Mouse (Mus musculus) gastrocnemius, postnatal 14 days (tissue): ENCODE results near the gene Tmub1. TPM values are rescaled to one million over a fixed set of nuclear protein-coding genes. Genes with fewer than 3 reads are reported as not detected.
A peak's percentile ranks its signal among the peaks of the same experiment; 100 is the strongest.

ENCODE experiments used
- DNase-seq: peaks from one replicate; pipeline ENCODE4 v3.0.0; 2021; ENCODE audit warnings: mixed read lengths
- intact Hi-C: fragments of 180-260 bp; cut with DNase I; formaldehyde crosslinking; loops from one replicate; pipeline ENCODE4 v1.15.1; 2025; ENCODE audit warnings: low total_unique reads
- long read RNA-seq, 2 experiments: library from polyadenylated mRNA; stranded (forward); transcript quantifications; one replicate each; pipeline ENCODE4 v2.0.0; 2021
- total RNA-seq, 2 experiments: library from RNA; stranded (reverse); gene quantifications; 2 replicates each; pipeline ENCODE4 v1.2.3; 2021

The Tmub1 gene
- 10 to 100 TPM; 11.4 to 13.7 TPM for total RNA-seq
- long read RNA-seq, experiment 1, transcript Tmub1-201 (3 exons, 1,333 nt): major isoform, 24 of 26 reads
- long read RNA-seq, experiment 1, partial matches to known transcripts: 2 of 26 reads
- long read RNA-seq, experiment 1, other reads (novel, unspliced or antisense): 0 of 26 reads
- long read RNA-seq, experiment 2, transcript Tmub1-201 (3 exons, 1,333 nt): major isoform, 28 of 32 reads
- long read RNA-seq, experiment 2, partial matches to known transcripts: 3 of 32 reads
- long read RNA-seq, experiment 2, other reads (novel, unspliced or antisense): 1 of 32 reads

DNA sequence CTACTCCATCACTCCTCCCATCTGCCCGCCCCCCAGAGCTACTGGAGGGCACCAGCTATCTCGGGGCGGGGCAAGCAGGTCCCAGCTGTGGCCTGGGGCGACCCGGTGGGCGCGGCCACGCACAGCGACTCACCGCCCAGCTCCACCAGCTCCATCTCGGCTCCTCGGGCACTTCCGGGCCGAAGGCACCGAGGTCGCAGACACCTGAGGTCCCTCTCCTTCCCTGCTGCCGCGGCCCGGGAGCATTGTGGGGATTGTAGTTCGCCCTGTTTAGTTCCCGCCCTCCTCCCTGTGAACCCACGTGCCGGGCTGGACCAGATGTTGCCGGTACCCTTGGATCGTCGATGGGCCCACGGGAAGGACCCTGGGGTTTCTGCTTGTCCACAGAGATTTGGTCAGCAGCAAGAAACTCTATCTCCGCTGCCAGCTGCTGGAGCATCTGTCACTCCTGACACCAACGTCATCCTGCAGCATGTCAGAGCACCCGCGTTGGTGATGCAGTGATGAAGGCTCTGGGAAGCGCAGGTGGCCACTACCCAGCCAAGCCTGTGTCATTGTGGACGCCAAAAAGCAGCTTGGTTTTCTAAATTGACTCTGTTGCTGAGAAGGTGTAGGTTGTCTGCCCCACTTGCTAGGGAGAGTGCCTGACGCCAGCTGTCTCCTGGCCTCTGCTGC is at the start of gene Tmub1:
Tmub1 (minus strand) TSS at position 231 of the 675 bp plus-strand sequence.
- DNase-seq: peak; percentile 77
- intact Hi-C loops: no loop called here

DNA sequence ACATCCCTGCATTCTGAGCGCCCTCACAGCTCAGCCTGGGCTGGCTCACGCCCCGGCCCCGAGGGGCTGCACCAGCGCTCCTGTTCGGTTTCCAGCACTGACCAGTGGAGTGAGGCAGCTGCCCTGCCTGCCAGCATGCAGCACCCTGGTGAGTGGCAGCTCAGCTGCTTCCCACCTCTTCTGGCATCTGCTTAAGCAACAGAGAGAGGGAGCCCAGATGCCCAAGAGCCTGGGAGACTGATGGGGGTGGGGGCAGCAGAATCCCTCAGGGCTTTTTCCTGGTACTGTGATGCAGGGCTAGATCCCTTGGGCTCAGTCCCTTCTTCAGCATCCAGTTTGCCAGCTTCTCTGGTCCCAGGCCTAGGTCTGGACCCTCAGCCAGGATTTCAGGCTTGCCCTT is 49.1 kb upstream of the Tmub1 start:
- intact Hi-C loops: no loop called here
- DNase-seq: no peak

DNA sequence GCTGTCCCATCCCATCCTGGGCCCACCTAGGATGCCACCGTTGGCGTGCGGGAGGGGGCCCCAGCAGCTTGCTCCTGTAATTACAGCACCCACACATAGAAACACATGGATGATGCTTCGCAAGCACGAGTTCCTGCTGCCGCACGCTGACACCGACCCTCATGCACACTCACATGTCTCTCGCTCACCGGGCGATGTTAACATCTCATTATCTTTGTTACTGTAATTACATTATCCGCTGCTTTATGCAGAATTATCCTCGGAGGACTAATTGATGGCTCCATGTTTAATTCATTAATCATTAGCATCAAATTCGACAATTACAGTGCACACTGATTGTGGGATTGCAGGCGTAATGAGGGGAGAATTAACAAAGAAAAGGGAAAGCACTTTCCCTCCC is 47.4 kb upstream of the Tmub1 start:
- intact Hi-C loops: no loop called here

DNA sequence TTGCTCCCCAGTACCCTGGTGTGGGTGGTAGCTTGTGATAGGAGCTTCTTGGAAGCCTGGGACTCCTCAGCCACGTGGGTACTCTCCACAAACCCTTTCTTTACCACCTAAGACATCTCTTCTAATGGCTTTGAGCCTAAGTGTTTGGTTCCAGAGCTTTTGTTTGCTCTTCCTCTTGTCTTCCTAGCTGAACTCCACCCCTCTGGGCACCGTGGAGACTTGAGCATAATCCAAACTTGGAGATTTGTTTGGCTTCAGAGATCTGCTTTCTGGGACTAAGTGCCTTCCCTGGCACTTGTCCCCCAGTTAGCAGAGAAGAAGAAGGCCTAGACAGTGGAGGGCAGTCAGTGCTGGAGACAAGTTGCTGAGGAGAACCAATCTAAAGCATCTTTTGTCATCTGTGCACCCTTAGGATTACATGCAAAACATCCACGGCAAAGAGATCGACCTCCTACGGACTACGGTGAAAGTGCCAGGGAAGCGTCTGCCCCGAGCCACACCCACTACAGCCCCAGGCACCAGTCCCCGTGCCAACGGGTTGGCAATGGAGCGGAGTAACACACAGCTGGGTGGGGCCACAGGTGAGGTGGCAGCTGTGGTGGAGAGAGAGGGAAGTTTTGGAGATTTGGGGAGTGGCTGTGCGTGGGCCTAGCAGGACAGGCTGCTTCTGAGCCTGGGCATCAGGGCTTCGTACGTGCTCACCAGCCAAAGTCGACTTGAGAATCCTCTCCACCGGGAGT is 45.1 kb upstream of the Tmub1 start:
- DNase-seq: no peak
- intact Hi-C loops: no loop called here

More for the DNA sequence above, 47.4 kb upstream of the Tmub1 start:
- DNase-seq: no peak

DNA sequence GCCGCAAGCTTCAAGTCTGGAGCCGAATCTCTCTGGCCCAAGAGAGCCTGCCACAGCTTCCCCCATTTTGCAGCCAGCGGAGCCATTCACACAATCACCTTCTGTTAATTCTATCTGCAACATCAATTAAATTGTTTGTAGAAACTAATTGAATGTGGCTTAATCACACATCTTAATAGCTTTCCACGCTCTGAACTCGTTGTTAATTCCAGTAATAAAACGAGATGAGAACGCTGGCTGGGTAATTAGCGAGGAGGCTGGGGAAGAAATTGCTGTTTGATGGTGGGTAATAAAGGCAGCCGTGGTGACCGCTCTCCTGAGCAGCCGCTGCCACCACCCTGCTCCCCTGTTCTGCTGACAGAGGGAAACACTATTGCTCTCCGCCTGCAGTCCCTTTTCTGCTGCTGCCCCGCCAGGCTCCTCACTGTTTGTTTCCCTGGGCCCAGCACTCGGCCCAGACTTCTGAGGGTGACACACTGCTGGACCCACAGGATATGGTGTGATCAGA is 42.8 kb upstream of the Tmub1 start:
- intact Hi-C loops: no loop called here

DNA sequence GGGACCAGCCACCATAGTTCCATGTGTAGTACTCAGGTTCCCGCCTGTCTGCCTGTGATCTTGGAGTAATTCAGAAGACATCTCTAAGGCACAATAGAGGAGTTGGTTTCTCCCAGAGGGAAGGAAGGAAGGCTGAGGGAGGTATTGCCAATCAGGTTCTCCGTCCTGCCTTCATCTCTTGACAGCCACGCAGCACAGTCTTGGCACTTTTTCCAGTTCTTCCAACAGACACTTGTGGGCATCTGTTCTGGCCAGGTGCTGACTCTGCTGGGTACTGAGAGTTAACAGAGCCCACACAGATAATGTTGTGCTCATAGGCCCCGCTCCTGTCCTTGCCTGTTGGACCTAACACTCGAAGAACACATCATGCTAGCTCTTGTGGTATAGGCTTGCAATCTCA is 39.1 kb upstream of the Tmub1 start:
- DNase-seq: no peak
- intact Hi-C loops: no loop called here

More for the DNA sequence above, 42.8 kb upstream of the Tmub1 start:
- DNase-seq: no peak

DNA sequence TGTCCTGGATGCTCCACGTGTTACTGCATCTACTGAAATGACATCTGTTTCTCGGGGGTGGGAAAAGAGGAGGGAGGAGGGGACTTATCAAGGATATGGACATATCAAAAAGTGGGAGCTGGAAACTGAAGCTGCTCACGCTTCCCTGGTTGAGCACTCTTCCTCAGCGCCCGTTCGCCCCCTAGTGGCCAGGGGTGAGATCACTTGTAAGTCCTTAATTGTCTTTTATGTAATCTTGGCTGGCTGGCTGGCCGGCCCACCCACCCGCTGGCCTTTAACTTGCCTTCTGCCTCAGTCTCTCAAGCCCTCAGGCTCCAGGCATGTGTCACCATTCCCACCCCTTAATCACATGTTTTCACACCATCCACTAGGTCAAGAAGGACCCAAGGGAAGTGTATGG is 38.4 kb upstream of the Tmub1 start:
- intact Hi-C loops: no loop called here
- DNase-seq: peak; percentile 88

DNA sequence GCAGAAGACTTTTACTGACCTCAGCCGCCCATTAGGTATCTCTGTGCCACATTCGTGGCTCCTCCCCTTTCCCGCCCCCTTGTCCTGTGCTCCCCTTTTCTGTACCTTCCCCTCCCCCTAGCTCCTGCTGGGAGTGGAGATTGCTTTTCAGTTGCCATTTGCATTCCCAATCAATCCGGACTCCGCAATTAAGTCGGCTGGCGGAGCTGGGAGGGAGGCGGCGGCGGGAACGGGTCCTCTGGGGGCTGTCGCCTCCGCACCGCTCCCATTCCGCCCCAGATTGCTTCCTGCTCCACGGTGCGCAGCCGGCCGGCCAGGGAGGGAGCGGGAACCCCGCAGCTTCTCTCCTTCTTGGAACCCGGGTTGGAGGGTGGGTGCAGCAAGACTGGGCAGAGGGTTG is 37.3 kb upstream of the Tmub1 start:
- intact Hi-C loops: loop anchor here (5.0 kb wide), 2 partner anchors 42 to 167 kb away; partner anchors contain the start of gene Gbx1
- DNase-seq: no peak

DNA sequence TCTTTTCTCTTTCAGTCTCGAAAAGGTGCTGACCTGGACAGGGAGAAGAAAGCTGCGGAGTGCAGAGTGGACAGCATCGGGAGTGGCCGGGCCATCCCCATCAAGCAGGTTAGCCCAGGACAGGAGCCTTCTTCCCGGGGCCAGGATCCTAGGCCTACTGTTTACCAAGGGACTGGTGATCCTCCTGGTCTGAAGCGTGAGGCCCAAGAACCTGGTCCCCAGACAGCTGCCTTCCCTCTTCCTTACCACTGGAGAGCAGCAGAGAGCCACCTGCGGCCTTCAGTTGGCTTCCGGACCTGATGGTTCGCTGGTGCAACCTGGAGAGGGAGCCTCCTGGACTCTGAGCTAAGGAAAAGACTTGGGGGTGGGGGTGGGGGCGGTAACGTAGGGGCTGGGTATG is 35.7 kb upstream of the Tmub1 start:
- intact Hi-C loops: loop anchor here (5.0 kb wide), 2 partner anchors 44 to 169 kb away; partner anchors contain the start of gene Gbx1

DNA sequence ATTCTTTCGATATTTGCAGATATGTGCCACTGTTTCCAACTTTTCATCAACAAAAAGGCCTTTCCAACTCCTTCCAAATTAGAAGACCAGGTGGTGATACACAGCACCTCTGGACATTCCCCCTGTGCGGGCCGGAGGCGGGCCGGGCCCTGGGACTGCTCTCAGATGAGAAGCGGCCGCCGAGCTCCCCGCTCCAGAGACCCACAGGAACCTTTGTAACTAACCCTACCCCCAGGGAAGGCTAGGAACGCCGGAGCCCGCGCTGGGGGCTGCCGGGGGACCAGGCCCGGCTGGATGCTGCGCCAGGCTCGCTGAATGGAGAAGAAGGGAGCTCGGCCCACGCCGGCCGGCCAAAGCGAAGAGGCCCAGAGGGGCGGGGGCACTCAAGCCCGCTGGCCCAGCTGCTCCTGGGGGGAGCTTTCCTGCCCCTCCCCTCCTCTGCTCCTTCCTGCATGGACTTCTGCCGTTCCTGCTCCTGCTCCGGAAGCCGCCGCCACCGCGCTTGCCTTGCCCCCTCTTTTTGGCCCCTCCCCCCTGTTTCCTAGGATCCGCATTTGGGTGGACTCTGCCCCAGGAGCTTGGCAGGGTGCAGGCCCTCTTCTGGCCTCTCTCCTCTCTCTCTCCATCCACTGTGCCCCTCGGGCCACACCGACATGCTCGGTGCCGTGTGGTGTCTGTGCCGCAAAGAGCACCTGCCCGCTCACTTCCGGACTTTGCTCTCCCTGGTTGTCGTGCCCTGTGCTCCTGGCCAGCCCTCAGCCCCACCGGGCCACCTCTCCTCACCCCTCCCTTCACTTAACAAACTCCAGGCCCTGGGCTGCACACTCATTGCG is 34.8 kb upstream of the Tmub1 start:
- intact Hi-C loops: loop anchor here (5.0 kb wide), 2 partner anchors 45 to 170 kb away; partner anchors contain the start of gene Gbx1
- DNase-seq: no peak

More for the DNA sequence above, 35.7 kb upstream of the Tmub1 start:
- DNase-seq: peak; percentile 55

DNA sequence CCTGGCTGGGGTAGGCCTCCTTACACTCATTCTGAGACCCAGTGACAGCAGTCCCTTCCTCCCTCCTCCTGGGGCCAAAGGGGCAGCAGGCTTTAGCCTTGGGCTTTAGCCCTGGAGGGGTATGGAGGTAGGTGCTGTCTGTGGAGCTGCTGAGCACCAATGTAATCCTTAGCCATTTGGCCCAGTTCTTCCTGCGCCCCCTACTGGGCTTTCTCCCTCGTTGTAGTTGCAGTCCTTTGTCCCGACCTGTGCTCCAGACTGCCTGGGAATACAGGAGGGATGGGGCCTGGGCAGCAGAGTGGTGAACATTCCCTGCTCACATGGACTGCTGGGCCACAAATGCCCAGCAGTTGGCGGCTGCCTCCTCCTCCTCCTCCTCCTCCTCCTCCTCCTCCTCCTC is 34.0 kb upstream of the Tmub1 start:
- intact Hi-C loops: loop anchor here (5.0 kb wide), 2 partner anchors 46 to 171 kb away; partner anchors contain the start of gene Gbx1
- peak; percentile 70 for DNase-seq

DNA sequence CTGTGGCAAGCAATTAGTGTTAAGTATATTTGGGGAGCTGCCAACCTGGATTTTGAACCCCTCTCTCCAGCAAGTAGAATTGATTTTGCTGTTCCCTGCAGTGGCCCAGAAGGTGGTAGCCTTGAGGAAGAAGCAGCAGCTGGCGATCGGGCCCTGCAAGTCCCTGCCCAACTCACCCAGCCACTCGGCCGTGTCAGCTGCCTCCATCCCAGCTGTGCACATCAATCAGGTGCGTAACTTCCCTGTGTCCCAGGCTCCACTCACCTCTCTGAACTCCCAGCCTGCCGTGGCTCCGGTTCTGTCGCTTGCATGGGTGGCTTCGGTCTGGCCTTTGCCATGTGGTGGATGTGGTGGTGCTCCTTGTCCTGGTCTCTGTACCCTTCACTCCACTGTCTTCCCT is 30.3 kb upstream of the Tmub1 start:
- intact Hi-C loops: no loop called here
- DNase-seq: no peak

DNA sequence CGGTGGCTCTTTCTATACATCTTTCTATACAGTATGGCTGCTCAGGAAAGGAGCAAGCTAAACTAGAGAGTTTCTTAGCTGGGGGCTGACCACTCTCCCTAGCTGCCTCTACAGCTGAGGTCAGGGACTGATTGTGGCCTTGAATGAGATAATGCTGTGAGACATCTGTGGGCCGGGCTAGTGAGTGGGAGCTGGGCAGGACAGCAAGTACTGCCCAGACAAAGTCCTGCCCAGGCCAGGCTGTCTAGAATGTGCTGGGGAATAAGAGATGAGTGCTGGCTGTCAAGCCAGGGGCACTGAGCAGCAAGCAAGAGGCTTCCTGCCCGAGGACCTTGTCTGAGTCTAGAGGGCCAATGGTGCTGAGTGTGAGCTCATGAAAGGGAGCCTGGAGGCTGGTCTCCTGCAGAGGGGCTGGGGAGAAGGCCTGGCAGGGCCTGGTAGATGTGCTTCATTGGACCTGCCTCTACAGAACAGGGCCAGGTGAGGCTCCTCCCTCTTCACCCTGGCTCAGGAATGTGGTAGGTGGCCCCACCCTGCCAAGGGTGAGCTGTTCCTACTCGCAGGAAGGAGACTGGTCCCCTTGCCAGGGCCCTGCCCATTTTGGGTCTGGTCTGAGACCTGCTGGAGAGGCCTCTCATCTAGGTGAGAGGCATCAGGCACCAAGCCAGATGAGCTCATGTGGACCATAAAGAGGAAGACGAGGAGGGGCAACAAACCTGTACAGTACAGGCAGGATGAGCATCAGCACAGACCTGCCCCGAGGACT is 28.0 kb upstream of the Tmub1 start:
- DNase-seq: no peak
- intact Hi-C loops: no loop called here

DNA sequence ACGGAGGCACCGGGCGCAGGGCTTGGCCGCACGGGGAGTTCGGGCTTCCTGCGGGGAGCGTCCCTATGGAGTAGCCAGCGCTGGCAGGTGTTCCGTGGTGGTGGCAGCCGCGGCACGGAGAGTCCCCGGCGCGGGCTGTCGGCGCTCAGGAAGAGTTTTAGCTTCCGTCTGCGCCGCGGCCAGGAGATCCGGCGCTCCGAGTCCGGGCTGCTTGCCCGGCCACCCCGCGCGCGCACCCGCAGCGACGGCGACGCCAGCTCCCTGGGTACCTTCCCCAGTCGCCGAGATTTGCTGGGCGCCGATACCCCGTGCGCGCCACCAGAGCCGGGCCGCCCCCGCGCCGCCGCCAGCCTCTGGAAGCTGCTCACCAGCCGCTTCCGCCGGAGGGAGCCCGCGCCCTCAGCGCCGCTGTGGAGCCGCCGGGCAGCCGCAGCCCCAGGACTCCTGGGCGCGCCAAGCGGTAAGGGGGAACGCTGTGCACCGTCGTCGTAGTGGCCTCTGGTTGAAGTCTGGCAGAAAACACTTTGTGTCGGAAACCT is 27.1 kb upstream of the Tmub1 start:
- intact Hi-C loops: loop anchor here (5.0 kb wide), 1 partner anchor 57 kb away; no protein-coding TSS in a partner anchor
- peak; percentile 55 for DNase-seq

DNA sequence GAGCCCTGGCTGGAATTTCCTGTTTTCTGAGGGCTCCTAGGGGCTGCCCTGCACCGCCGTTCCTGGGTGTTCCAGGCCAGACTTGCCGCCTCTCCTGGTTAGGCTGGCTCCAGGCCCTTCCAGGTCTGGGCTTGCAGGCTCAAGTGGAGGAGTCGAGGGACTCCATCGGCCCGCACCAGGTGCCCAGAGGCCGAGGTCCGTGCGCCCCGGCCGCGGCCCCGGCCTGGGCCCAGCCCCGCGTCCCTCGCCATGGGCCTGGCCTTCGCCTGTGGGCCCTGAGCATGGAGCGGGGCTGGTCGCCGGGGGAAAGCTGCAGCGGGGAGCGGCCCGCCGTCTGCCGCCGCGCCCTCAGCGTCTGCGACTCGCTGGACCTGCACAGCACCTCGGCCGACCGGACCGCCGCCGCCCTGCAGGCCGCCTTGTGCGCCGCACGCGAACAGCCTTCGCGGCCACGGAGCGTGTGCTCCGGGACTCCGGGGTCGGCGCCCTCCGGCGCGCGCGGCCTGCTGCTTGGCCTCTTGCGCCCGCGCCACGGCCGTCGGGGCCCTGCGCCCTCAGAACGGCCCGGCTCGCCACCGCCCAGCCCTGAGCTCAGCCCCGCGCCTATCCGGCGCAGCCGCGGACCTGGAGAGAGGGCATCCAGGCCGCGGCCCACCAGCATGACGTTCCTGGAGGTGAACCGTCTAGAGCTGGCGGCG is 26.5 kb upstream of the Tmub1 start:
- intact Hi-C loops: loop anchor here (5.0 kb wide), 1 partner anchor 57 kb away; no protein-coding TSS in a partner anchor
- DNase-seq: no peak

DNA sequence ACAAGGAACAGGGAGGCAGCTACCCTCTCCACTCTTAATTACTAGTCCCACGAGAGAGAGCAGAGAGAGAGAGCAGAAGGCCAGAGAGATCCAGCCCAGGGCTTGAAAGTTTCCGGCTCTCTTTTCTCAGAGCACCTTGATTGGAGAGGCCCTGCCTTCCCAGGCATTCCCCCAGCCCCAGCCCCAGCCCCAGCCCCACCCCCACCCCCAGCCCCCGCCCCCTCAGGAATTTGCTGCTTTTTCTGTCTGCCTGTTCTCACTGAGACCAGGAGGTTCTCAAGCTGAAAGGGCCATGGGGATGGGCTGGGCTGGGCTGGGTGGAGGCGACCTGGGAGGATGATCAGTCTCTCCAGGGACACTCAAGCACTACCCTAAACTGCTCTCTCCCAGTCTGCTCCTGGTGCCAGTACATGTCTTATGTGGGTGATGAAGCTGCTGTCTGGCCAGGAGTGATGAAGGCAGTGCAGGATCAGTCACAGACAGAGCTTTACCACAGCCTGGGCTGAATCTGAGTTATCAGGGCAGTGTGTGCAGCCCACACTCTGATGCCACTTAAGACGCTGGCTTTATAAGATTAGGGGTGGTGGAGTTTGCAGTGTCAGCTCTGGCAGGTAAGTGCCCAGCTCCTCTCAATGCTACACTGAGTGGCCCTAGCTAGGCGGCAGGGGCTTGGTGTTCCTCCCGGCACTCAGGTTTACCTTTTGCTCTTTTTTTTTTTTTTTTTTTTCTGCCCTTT is 25.4 kb upstream of the Tmub1 start:
- intact Hi-C loops: loop anchor here (5.0 kb wide), 1 partner anchor 56 kb away; no protein-coding TSS in a partner anchor
- no peak for DNase-seq

DNA sequence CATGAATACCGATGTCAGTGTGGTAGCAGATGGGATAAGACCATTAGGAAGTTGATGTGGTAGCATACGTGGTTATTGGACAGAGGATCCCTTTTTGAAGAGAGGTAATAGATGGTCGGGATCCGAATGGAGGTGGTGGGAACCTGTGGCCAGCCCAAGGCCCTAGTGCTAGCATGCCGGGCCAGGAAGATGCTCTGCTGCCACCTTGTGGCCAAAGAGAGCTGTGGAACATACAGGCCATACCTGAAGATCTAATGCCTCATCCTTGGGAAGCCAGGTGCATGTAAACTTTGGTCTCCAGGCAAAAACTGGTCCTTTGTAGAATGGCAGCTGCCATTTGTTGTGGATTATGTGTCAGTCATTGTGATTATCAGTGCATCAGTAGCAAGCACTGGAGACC is 22.9 kb upstream of the Tmub1 start:
- peak; percentile 75 for DNase-seq
- intact Hi-C loops: loop anchor here (5.0 kb wide), 1 partner anchor 53 kb away; no protein-coding TSS in a partner anchor
